Mouse (Mus musculus) thymus, postnatal 36 days (tissue): ENCODE measurements around the gene Nostrin.
A peak's percentile ranks its signal among the peaks of the same experiment; 100 is the strongest.

Experiments used
- DNase-seq, 2 experiments: peaks; one replicate each; pipeline ENCODE4 v3.0.0; 2022; ENCODE audit warnings: mixed read lengths in 2 of 2

Nostrin gene

GRCm38 (mm10) chr2:69135661-69136576 lies at the start of gene Nostrin:
Nostrin (plus strand) TSS chr2:69135800.
- no peak for DNase-seq

- no peak for DNase-seq
Observed at GRCm38 (mm10) chr2:69086505-69087260, 48.9 kb upstream of the Nostrin start.

- DNase-seq: no peak
Observed at GRCm38 (mm10) chr2:69095836-69096235, 39.8 kb upstream of the Nostrin start.

- no peak for DNase-seq
Observed at GRCm38 (mm10) chr2:69096821-69097220, 38.8 kb upstream of the Nostrin start.

GRCm38 (mm10) chr2:69097526-69097925 lies 38.1 kb upstream of the Nostrin start:
- DNase-seq: no peak

- DNase-seq: no peak
Observed at GRCm38 (mm10) chr2:69098701-69099100, 36.9 kb upstream of the Nostrin start.

GRCm38 (mm10) chr2:69099147-69099546 lies 36.5 kb upstream of the Nostrin start:
- DNase-seq: no peak

GRCm38 (mm10) chr2:69100706-69101105 lies 34.9 kb upstream of the Nostrin start:
- DNase-seq: peak; percentile 14 to 27

- DNase-seq: no peak
Observed at GRCm38 (mm10) chr2:69103526-69103925, 32.1 kb upstream of the Nostrin start.

- DNase-seq: no peak
Observed at GRCm38 (mm10) chr2:69104511-69105145, 31.0 kb upstream of the Nostrin start.

GRCm38 (mm10) chr2:69109246-69109645 lies 26.4 kb upstream of the Nostrin start:
- DNase-seq: no peak

GRCm38 (mm10) chr2:69109710-69110109 lies 25.9 kb upstream of the Nostrin start:
- DNase-seq: no peak

- DNase-seq: no peak
Observed at GRCm38 (mm10) chr2:69112609-69113008, 23.0 kb upstream of the Nostrin start.

GRCm38 (mm10) chr2:69113829-69114547 lies 21.6 kb upstream of the Nostrin start:
- no peak for DNase-seq

- no peak for DNase-seq
Observed at GRCm38 (mm10) chr2:69115921-69116320, 19.7 kb upstream of the Nostrin start.

- no peak for DNase-seq
Observed at GRCm38 (mm10) chr2:69116767-69117166, 18.8 kb upstream of the Nostrin start.

- DNase-seq: no peak
Observed at GRCm38 (mm10) chr2:69118994-69119393, 16.6 kb upstream of the Nostrin start.

- DNase-seq: no peak
Observed at GRCm38 (mm10) chr2:69119718-69120117, 15.9 kb upstream of the Nostrin start.

GRCm38 (mm10) chr2:69121681-69122080 lies 13.9 kb upstream of the Nostrin start:
- DNase-seq: no peak

GRCm38 (mm10) chr2:69125425-69125824 lies 10.2 kb upstream of the Nostrin start:
- DNase-seq: no peak

- DNase-seq: no peak
Observed at GRCm38 (mm10) chr2:69128321-69128720, 7.3 kb upstream of the Nostrin start.

GRCm38 (mm10) chr2:69128921-69129395 lies 6.6 kb upstream of the Nostrin start:
- DNase-seq: no peak
